ENCODE assay signal across 21 mouse cellular contexts in the genomic region with DNA sequence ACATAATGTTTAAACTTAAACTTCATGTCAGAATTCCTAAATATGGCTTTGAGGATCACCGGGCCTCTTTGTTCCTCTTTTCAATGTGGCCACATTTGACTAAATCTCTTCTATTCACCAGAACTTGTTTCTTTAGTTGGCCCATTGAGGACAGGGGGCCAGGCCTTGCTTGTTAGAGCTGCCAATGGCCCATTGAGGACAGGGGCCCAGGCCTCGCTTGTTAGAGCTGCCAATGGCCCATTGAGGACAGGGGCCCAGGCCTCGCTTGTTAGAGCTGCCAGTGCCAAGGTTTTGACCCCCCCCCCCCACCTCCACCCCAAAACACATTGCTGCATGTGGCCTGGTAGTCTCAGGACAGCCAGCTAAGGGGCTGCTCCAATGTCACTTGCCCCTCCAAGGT. TPM values are rescaled to one million over a fixed set of nuclear protein-coding genes. Genes with fewer than 3 reads are reported as not detected.
"Had no signal": no experiment of that assay in that cellular context is flagged by ENCODE, and none has a peak within 500 bp of the region (broad histone marks: within the 10 kb centered on the region; RNA-seq: fewer than 3 reads in every experiment).

No protein-coding gene starts in this region.

- H3K27me3 ChIP-seq: neural tube, embryonic 13.5 days; neural tube, embryonic 15.5 days had no signal

- H3K9ac ChIP-seq: lung, embryonic 14.5 days; midbrain, embryonic 12.5 days; neural tube, embryonic 13.5 days; neural tube, embryonic 15.5 days had no signal

- H3K4me2 ChIP-seq: lung, embryonic 14.5 days; midbrain, embryonic 12.5 days; neural tube, embryonic 13.5 days; neural tube, embryonic 15.5 days had no signal

- H3K27ac ChIP-seq: midbrain, embryonic 10.5 days; midbrain, embryonic 12.5 days; neural tube, embryonic 13.5 days; neural tube, embryonic 15.5 days had no signal

- H3K9me3 ChIP-seq: midbrain, embryonic 10.5 days; midbrain, embryonic 12.5 days; neural tube, embryonic 13.5 days; neural tube, embryonic 15.5 days had no signal

- H3K4me3 ChIP-seq: midbrain, embryonic 10.5 days; midbrain, embryonic 12.5 days; myocyte; neural tube, embryonic 13.5 days; neural tube, embryonic 15.5 days had no signal

- H3K36me3 ChIP-seq: midbrain, embryonic 10.5 days; midbrain, embryonic 12.5 days; neural tube, embryonic 13.5 days; neural tube, embryonic 15.5 days had no signal

- DNase-seq: lung, embryonic 14.5 days; lung, postnatal 10 days; lung, postnatal 4 days; midbrain, embryonic 14.5 days; retina, postnatal 1 day; right cerebral cortex, adult 18-20 months; right cerebral cortex, postnatal 25 days; right cerebral cortex, postnatal 4 days; spleen, adult 18-20 months; thymus, adult 18-20 months; thymus, postnatal 25 days; thymus, postnatal 4 days had no signal

- ATAC-seq: midbrain, embryonic 16.5 days had no signal

RNA-seq across cellular contexts. Expression of a gene that starts 3.5 kb away (rescaled TPM):
- total RNA-seq: megakaryocyte, adult 5-6 weeks; megakaryocyte-erythroid progenitor cell, adult 5-6 weeks had no signal
- polyA plus RNA-seq: midbrain, embryonic 14.5 days; midbrain, embryonic 16.5 days; thymus, postnatal 0 days had no signal
